Mouse (Mus musculus) small intestine, adult 2 months (tissue): Measurements from ENCODE around the gene Atp6v1f.

ENCODE experiments used
- CTCF ChIP-seq: fragments of 200-500 bp; IDR thresholded peaks from 2 replicates; pipeline ENCODE4 v1.5.1; 2012; ENCODE audit warnings: low read depth, mild to moderate bottlenecking, control low read depth, inconsistent platforms, low read length, moderate library complexity, mixed read lengths; ENCODE audit not compliant: insufficient replicate concordance, insufficient read length; ENCODE audit errors: extremely low read depth
- POLR2A ChIP-seq: fragments of 200-500 bp; IDR thresholded peaks from 2 replicates; pipeline ENCODE4 v1.6.1; 2012; ENCODE audit warnings: low read depth, mild to moderate bottlenecking, control low read depth, inconsistent platforms, low read length, moderate library complexity

DNA sequence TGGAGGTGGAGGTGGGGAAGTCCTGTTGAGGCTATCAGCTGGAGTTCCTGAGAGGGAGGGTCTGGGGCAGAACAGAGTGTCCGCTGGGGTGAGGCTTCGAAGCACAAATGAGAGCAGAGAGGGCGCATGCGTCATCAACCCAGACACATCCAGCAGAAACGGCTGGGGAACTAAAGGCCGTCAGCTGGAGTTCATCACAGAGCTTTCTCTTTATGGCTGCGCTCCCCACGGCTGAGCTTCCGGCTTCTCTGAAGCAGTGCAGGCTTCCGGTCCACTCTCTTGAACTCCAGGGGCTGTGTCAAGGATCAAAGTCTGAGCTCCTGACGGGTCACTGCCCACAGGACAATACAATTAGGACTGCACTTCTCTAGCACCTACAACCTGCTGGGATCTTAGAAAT lies 45.8 kb downstream of the Atp6v1f start:
- no peak for TF ChIP-seq POLR2A
- TF ChIP-seq CTCF, result no peak
